Mouse (Mus musculus) spleen, adult 18-20 months (tissue): ENCODE data around the gene Cox8a.

ENCODE experiments used
- DNase-seq, 2 experiments: peaks; one replicate each; pipeline ENCODE4 v3.0.0; 2022; ENCODE audit warnings: mixed read lengths in 2 of 2

Gene Cox8a

DNA sequence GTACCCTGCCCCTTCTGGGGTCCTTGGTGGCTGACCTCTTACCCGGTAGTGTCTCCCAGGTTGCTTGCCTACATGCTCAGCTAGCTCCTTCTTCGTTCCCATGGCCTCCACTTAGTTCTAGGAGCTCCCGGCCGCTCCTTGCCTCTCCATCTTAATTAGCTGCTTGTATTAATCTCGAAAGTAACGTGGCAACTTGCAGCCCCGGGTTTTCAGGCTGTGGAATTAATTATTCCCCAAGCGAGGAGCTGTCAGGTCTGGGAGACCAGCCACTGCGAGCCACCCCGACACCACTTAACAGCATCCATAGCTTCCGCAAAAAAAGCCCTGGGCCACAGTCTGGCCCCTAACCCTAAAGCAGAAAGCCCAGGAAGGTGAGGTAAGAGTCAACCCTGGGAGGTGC lies 34.0 kb downstream of the Cox8a start:
- DNase-seq = no peak

- DNase-seq = no peak
Measured at GRCm38 (mm10) chr19:7182273-7182949, 35.0 kb downstream of the Cox8a start.

DNA sequence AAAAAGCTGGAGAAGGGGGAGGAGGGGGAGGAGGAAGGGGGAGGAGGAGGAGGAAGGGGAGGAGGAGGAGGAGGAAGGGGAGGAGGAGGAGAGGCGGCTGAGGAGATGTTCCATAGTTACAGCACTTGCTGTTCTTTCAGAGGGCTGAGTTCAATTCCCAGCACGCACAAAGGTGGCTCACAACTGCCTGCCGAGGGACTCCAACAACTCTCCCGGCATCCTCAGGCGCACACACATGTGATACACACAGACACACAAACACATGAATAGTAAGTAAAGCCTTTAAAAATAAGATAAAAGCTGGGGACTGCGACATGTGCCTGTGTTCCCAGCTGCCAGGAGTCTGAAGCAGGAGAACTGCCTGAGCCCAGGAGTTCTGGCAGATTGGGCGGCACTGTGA lies 35.9 kb downstream of the Cox8a start:
- DNase-seq = no peak

DNA sequence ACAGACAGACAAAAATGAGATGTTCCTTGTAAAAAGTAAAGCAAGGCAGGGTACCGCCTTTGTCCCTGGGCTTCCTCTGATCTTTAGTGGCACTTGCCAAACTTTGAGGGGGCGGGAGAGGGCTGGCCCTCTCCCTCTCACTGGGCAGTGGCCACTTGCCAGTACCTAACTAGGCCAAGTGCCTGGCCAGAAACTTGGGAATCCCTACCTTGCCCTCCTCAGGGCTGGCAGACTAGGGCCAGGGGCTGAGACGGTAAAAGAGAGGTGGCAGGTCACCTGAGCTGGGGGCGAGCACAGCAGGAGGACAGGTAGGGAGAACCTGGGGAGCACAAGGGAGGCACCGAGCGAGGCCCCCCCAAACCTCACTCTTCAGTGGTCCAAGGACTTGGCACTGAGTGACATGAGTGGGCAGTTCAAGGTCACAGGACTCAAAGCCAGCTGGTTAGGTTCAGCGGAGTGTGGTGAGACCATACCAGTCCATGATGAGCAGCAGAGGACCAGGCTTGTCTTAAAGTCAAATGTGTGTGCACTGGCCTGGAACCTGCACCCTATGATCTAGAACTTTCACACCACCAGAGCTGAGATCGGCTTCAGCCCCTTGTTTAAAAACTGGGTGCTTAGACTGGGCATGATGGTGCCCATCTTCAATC lies 36.5 kb downstream of the Cox8a start:
- DNase-seq = no peak

GRCm38 (mm10) chr19:7178841-7179452 lies 38.5 kb downstream of the Cox8a start:
- no peak for DNase-seq

DNA sequence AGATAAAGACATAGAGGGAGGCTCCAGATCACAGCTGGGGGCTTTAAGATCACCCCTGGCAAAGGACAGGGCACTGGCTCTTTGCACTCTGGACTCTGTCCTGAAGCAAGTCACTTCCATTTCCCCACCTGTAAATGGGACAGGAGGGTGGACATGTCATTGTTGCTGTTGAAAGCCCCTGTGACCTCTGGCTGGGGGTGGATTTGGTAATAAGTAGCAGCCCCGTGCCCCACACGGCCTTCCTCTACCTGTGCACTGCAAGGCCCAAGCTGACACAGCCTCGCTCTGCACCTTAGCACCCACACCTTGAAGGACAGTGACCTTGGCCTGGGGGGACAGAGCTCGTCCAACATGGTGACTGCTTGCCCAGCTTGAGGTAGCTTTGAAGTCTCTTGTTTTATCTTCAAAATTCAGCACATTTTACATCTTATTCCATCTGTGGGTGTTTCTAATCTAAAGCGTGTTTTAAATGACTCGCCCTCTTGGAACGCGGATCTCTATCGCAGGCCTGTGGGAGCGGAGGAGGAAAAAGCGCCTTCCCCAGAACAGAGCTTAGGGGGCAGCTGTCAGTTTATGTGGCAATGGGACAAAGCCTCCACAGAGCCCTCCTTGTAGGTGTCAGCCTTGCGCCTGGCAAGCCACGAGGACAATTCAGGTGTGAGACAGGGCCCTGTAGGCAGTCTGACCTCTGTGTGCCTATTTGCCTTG lies 39.5 kb downstream of the Cox8a start:
- DNase-seq = no peak

DNA sequence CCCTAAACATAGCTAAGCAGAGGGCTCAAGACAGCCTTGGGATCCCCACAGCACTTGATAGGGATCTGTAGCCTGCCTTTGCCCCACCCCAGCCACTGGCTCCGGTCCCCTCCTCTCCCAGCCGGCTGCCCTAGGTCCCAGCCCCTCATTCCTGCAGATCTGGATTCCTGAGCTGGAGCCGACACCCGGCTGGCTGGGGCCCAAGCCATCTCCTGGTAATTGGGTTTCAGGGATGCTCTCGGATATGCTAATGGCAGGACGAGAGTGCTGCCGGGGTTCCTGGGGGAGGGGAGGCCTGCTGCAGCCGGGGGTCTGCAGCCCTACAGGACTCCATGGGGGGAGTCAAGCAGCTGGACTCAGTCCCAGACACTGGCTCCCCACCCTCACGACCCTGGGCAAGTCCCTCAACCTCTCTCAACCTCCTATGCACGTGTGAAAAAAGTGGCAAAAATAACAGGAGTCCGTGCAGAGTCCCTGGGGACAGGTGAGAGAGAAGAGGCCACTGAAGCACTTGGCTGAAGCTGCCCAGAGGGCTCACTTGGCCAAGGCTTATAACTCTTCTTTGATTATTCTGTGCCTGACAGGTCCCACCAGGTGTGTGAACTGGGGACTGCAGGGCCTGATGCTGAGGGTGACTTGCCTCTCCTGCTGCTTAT lies 41.2 kb downstream of the Cox8a start:
- no peak for DNase-seq

- DNase-seq = no peak
Measured at GRCm38 (mm10) chr19:7172051-7172866, 45.2 kb downstream of the Cox8a start.

- no peak for DNase-seq
Measured at GRCm38 (mm10) chr19:7171447-7171846, 46.0 kb downstream of the Cox8a start.

GRCm38 (mm10) chr19:7170916-7171315 lies 46.5 kb downstream of the Cox8a start:
- no peak for DNase-seq

DNA sequence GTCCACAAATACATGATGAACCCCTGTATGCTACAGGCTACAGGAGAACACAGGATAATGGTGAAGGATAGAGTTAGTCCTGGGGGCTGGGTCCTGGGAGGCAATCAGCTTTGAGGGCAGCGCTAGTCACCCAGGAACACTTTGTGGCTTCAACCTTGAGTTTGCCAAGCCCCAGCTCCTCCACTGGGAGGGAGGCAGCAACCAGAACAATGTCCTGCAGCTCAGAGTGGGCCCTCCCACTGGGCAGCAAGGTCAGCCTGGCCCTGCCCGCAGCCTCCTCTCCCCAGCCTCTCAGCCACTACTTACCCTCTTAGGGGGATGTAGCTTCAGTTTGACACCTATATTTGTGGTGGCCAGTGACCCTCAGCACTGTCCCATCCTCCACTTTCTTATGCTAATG lies 49.0 kb downstream of the Cox8a start:
- DNase-seq = no peak

DNA sequence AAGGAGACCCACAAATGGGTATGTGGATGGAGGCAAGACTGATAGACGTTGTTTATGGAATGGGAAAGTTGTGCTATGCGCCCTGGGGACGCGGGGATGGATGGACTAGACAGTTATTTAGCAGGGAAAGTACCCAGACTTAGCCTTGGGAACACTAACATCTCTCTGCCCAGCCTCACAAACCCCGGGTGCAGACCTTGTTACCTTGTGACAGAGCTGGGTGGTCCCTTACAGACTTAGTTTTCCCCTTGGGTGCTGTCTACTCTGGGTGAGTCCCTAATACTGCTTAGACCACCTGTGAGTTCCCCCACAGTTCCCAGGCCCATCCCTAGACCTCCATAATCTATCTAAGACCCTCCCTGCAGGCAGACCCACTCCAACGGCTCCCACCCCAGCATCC lies 50.6 kb downstream of the Cox8a start:
- no peak for DNase-seq

DNA sequence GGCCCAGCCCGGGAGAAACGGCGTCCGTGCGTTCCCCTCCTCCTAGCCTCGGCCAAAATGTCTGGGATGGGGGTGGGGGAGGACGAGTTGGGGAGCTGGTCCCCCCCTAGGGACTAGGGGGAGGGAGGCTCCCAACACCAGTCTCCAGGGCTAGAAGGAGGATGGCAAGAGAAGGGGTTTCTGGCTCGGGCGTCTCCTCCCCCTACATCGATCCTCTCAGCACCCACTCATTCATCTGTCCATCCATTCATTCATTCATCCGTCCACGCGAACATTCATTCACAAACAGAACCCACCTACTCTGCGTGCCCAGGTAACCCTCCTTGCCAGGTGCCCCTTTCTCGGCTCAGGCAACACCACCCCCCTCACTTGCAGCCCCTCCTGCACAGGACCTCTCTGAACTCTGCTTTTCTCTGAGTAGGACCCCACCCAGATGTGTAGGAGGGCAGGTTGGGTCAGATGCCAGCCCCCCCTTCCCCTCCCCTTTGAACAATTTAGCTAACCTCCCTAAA lies 51.2 kb downstream of the Cox8a start:
- no peak for DNase-seq

- no peak for DNase-seq
Measured at GRCm38 (mm10) chr19:7165509-7166199, 51.8 kb downstream of the Cox8a start.
